Mouse (Mus musculus) forebrain, embryonic 16.5 days (tissue): Measurements from ENCODE around the gene Hbb-bh2. TPM values are rescaled to one million over a fixed set of nuclear protein-coding genes. Genes with fewer than 3 reads are reported as not detected.
"Not testable (repeated sequence)": the region's sequence is repeated elsewhere in the genome, so short reads cannot be mapped to it uniquely, and the experiment has no call there.

Experiments used
- ATAC-seq: fragments of 200-750 bp; cut with Nextera tagmentation; 2 replicates; pipeline ENCODE4 v1.8.0; 2017; ENCODE audit warnings: mild to moderate bottlenecking, moderate library complexity
- H3K27ac ChIP-seq: fragments of 300-500 bp; sonication (generic); 2 replicates; pipeline ENCODE4 v1.5.1; 2014; ENCODE audit warnings: low read length, control low read depth
- H3K27me3 ChIP-seq: fragments of 300-500 bp; sonication (generic); replicated peaks from 2 replicates; pipeline ENCODE4 v1.6.1; 2014; ENCODE audit warnings: low read length; ENCODE audit not compliant: control insufficient read depth, insufficient read depth
- H3K36me3 ChIP-seq: fragments of 300-500 bp; sonication (generic); 2 replicates; pipeline ENCODE4 v1.6.1; 2014; ENCODE audit not compliant: control insufficient read depth, insufficient read depth
- H3K4me1 ChIP-seq: fragments of 300-500 bp; sonication (generic); replicated peaks from 2 replicates; pipeline ENCODE4 v1.6.1; 2014; ENCODE audit warnings: low read length; ENCODE audit not compliant: control insufficient read depth, insufficient read depth
- H3K4me2 ChIP-seq: fragments of 300-500 bp; sonication (generic); 2 replicates; pipeline ENCODE4 v1.6.1; 2014; ENCODE audit warnings: mild to moderate bottlenecking, low read length, control low read depth
- H3K4me3 ChIP-seq: fragments of 300-500 bp; sonication (generic); replicated peaks from 2 replicates; pipeline ENCODE4 v1.5.1; 2014; ENCODE audit warnings: mild to moderate bottlenecking, low read length, control low read depth
- H3K9ac ChIP-seq: fragments of 300-500 bp; sonication (generic); replicated peaks from 2 replicates; pipeline ENCODE4 v1.6.1; 2014; ENCODE audit warnings: low read depth, low read length, control low read depth
- H3K9me3 ChIP-seq: fragments of 300-500 bp; sonication (generic); 2 replicates; pipeline ENCODE4 v1.6.1; 2016; ENCODE audit warnings: low read length; ENCODE audit not compliant: control insufficient read depth
- WGBS: fragments of 180-500 bp; shearing (Covaris S2); extraction: QIAGEN DNeasy Blood & Tissue Kit; methylation state at CpG from one replicate; pipeline ENCODE4 v1.1.7; 2014; 5-methylcytosine and 5-hydroxymethylcytosine counted together
- polyA plus RNA-seq: library from polyadenylated mRNA; unstranded; fragments of >200 nt; fragmentation: Nextera tagmentation; extraction: Ambion mirVana; gene quantifications from 2 replicates; pipeline ENCODE4 v1.2.1, GENCODE M21; 2015

The Hbb-bh2 gene
- polyA plus RNA-seq, 1 experiment from 2014 or later = not detected

DNA sequence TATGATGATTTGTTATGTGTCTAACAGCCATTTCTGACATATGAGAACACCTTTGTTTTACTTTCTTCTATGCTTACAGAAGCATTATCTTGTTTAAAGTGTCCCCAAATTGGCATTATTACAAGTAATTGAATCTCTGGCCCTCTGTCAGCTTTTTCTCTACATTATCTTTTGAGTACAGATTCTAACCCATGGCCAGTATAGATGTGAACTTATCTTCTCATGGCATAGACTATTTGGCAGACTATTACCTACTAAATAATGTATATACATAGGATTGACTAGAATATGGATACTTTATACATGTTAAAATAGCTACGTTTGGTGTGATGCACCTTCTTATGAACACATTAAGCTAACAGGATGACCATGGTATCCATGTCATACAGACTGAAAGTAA, 14.3 kb upstream of the Hbb-bh2 start:
- Histone ChIP-seq H3K27me3 (no peaks in the 10 kb centered on the region), H3K4me3 (no peak overlapping the region), H3K4me1 (no peaks in the 10 kb centered on the region), H3K4me2 (no peak overlapping the region), H3K27ac (no peak overlapping the region), H3K9ac (no peak overlapping the region), H3K36me3 (no peaks in the 10 kb centered on the region), H3K9me3 (no peaks in the 10 kb centered on the region)
- WGBS = 72% methylated on average over 1 of the region's 1 CpGs
- ATAC-seq = no peak

DNA sequence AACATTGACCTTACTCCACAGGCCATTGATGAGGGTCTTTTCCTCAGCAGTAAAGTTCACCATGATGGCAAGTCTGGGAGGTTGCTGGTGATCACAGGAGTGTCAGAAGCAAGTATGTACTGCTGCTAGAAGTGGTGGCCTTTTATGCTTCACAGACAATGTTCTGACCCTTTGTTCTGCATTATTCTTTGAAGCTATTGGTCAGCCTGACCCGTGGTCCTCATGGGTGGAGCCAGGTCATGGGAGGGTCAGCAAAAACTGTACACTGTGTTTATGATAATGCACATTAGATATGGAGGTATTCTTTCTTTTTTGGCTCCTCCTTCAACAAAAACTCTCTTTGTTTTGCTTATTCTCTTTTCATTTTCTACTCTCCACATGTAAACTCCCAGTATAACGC, 12.8 kb upstream of the Hbb-bh2 start, which contains the start of gene Hbb-y:
Gene Hbb-y, minus strand, starts transcription at position 127 of the 400 bp plus-strand sequence.
- ATAC-seq = no peak
- Histone ChIP-seq H3K27ac (no peak within 1 kb of the TSS), H3K36me3 (no peaks in the 10 kb centered on the region), H3K9me3 (no peaks in the 10 kb centered on the region), H3K4me3 (no peak within 1 kb of the TSS), H3K4me1 (no peaks in the 10 kb centered on the region), H3K9ac (no peak within 1 kb of the TSS), H3K27me3 (no peaks in the 10 kb centered on the region), H3K4me2 (no peak within 1 kb of the TSS)
- 78% methylated on average over 2 of the region's 2 CpGs for WGBS

DNA sequence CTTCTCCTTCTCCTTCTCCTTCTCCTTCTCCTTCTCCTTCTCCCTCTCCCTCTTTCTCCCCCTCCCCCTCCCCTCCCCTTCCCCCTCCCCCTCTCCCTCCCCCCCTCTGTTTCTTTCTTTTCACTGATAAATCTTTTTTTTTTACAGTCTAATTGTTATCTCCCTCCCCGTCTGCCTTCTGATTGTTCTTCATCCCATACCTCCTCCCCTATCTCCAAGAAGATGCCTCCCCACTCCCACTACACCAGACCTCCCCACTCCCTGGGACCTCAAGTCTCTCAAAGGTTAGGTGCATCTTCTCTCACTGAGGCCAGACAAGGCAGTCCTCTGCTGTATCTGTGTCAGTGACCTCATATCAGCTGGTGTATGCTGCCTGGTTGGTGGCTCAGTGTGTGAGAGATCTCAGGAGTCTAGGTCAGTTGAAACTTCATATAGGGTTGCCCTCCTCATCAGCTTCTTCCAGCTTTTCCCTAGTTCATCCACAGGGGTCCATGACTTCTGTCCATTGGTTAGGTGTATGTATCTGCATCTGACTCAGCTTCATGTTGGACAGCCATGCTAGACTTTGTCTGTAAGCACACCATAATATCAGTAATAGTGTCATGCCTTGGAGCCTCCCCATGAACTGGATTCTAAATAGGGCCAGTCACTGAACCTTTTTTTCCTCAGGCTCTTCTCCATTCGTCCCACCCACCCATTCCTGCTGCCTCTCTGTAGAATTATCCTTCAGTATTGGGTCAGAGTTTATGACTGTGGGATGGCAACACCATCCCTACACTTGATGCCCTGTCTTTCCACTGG, 4.4 kb upstream of the Hbb-bh2 start:
- no peak overlapping the region for H3K4me2 ChIP-seq
- no peak overlapping the region for H3K27ac ChIP-seq
- 34% methylated on average over 1 of the region's 2 CpGs for WGBS
- no peaks in the 10 kb centered on the region for H3K36me3 ChIP-seq
- H3K4me1 ChIP-seq = no peaks in the 10 kb centered on the region
- H3K27me3 ChIP-seq = no peaks in the 10 kb centered on the region
- no peak for ATAC-seq
- no peak overlapping the region for H3K4me3 ChIP-seq
- no peaks in the 10 kb centered on the region for H3K9me3 ChIP-seq
- no peak overlapping the region for H3K9ac ChIP-seq

DNA sequence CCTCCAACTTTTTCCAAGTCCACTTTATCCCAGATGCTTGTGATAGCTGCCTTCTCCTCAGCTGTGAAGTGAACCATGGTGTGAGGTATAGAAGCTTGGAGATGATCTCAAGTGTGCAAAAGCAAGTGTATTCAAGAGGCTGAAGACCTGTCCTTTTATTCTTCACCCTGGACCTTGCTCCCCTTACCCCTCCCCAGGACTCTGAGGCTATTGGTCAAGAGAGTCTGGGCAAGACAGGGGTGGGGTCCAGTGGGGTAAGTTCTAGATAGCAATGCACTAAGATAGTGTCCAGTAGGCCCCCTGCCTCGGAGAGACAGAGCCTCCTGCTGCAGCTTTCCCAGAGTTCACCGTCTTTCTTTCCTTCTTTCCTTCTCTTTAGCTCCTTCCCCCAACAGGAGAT, 2.7 kb upstream of the Hbb-bh2 start, which contains the start of gene Hbb-bh1:
Gene Hbb-bh1, minus strand, starts transcription at position 131 of the 400 bp plus-strand sequence.
- 83% methylated on average over 2 of the region's 2 CpGs for WGBS
- Histone ChIP-seq H3K36me3 (no peaks in the 10 kb centered on the region), H3K4me1 (no peaks in the 10 kb centered on the region), H3K4me2 (no peak within 1 kb of the TSS), H3K27me3 (no peaks in the 10 kb centered on the region), H3K9ac (no peak within 1 kb of the TSS), H3K27ac (no peak within 1 kb of the TSS), H3K9me3 (no peaks in the 10 kb centered on the region), H3K4me3 (no peak within 1 kb of the TSS)
- ATAC-seq = no peak

DNA sequence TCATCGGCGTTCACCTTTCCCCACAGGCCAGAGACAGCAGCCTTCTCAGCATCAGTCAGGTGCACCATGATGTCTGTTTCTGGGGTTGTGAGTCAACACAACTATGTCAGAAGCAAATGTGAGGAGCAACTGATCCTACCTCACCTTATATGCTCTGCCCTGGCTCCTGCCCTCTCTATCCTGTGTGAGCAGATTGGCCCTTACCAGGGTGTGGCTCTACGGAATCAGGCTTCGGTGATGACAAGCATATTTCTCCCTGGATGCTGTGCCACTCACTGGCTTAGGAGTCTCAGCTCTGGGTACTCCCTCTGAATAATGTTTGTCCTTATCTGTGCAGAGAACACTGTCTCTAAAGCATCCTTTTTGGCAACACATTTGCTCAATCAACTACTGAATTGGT, 12.5 kb downstream of the Hbb-bh2 start, which contains the start of gene Hbb-bs:
Gene Hbb-bs, minus strand, starts transcription at position 289 of the 400 bp plus-strand sequence.
- no peak within 1 kb of the TSS for H3K27ac ChIP-seq
- H3K4me3 ChIP-seq = no peak within 1 kb of the TSS
- no peaks in the 10 kb centered on the region for H3K4me1 ChIP-seq
- H3K36me3 ChIP-seq = no peaks in the 10 kb centered on the region
- H3K4me2 ChIP-seq = no peak within 1 kb of the TSS
- WGBS = 95% methylated on average over 4 of the region's 4 CpGs
- H3K9ac ChIP-seq = no peak within 1 kb of the TSS
- H3K27me3 ChIP-seq = no peaks in the 10 kb centered on the region
- H3K9me3 ChIP-seq = no peaks in the 10 kb centered on the region
- ATAC-seq = no peak

DNA sequence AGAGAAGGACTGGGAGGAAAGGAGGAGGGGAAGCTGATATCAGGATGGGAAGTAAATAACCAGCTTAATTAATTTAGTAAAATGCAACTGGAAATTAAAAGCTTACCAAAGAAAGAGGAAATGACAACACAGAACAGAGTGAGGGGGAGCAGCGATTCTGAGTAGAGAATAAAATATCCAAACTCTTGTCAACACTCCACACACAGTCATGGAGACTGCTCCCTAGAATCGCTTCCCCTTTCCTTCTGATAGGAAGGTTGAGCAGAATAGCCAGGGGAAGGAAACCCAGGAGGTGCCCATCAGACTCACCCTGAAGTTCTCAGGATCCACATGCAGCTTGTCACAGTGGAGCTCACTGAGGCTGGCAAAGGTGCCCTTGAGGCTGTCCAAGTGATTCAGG, 13.2 kb downstream of the Hbb-bh2 start:
- not testable (repeated sequence) for H3K9ac ChIP-seq, H3K4me2 ChIP-seq
- no CpG with 5 or more reads among the region's 2 CpGs for WGBS

DNA sequence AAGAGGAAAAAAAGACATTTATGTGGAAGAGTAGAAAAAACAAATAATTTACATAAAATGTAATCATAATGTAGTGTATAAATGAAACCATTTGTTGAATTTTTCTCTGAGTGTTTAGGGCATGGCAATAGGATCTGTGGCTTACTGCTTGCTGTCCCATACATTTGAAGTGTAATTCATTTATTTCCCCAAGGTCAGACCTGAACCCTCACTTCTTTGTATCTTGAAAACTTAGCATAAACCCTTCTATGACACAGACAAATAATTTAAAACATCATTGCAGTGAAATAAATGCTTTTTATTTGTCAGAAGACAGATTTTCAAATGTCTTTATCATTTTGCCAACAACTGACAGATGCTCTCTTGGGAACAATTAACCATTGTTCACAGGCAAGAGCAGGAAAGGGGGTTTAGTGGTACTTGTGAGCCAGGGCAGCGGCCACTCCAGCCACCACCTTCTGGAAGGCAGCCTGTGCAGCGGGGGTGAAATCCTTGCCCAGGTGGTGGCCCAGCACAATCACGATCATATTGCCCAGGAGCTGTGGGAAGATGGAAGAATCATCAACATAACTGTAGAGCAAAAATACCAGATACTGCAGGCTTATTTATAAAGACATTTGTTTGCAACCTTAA, 13.9 kb downstream of the Hbb-bh2 start:
- no peak overlapping the region for H3K9ac ChIP-seq
- ATAC-seq = no peak
- 62% methylated on average over 3 of the region's 3 CpGs for WGBS
- no peak overlapping the region for H3K4me3 ChIP-seq
- no peak overlapping the region for H3K4me2 ChIP-seq
- no peaks in the 10 kb centered on the region for H3K27me3 ChIP-seq
- no peaks in the 10 kb centered on the region for H3K9me3 ChIP-seq
- H3K36me3 ChIP-seq = no peaks in the 10 kb centered on the region
- H3K4me1 ChIP-seq = no peaks in the 10 kb centered on the region
- H3K27ac ChIP-seq = no peak overlapping the region

More for the DNA sequence above, 13.2 kb downstream of the Hbb-bh2 start:
- not testable (repeated sequence) for H3K36me3 ChIP-seq, H3K27me3 ChIP-seq, H3K4me1 ChIP-seq, H3K4me3 ChIP-seq, ATAC-seq, H3K9me3 ChIP-seq, H3K27ac ChIP-seq

DNA sequence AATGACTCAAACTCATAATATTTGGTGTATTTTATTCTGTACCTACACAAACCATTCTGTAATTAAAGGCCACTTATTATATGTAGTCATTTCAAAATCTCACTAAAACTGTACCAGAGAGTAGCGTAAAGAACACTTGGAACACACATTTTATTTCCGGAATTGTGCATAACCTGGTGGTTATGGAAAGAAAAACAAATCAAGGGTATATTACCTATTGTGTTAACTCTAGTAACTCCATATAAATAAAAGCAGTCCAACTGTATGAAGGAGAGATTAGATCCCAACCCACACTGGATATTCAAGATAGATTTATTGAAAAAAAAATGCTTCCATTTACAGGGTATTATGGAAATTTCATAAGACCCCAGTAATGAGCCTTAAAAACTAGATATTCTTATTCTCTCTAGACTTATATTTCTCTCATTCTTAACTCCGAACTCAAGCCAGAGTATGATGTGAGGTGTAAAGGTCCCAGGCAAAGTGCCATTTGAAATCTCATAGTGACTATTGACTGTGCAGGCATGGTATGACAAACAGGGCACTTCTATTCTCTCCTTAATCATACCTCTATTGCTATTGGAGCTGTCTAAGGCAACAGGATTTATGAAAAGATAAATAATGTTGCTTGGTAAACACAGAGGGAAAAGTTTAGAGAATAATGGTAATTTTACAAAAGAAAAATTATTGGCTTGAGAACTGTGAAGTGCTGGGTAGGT, 14.6 kb downstream of the Hbb-bh2 start:
- WGBS = 90% methylated on average over 3 of the region's 3 CpGs
- Histone ChIP-seq H3K27ac (no peak overlapping the region), H3K4me2 (no peak overlapping the region), H3K4me3 (no peak overlapping the region), H3K36me3 (no peaks in the 10 kb centered on the region), H3K27me3 (no peaks in the 10 kb centered on the region), H3K9ac (no peak overlapping the region), H3K4me1 (no peaks in the 10 kb centered on the region), H3K9me3 (no peaks in the 10 kb centered on the region)
- ATAC-seq = no peak

DNA sequence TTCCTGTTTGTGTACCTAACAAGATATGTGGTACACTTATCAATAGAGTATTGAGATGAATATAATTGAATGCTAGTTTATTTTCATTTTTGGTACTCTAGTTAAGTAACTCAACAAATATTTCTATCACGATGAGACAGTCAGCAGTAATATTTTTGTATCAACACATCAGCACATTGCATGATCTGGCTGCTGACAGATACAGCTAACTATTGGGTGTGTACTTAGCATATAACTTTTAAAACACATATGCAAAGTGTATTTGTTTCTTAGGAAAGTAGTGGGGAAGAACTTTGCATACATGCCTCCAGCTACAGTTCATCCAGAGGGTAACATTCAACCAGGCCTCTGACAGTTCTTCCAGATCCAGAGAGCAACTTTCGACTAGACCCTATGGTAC, 15.7 kb downstream of the Hbb-bh2 start:
- H3K4me2 ChIP-seq = no peak overlapping the region
- H3K4me3 ChIP-seq = no peak overlapping the region
- 82% methylated on average over 2 of the region's 2 CpGs for WGBS

More for the DNA sequence above, 15.7 kb downstream of the Hbb-bh2 start:
- no peaks in the 10 kb centered on the region for H3K27me3 ChIP-seq
- ATAC-seq = no peak
- H3K9me3 ChIP-seq = no peaks in the 10 kb centered on the region
- H3K9ac ChIP-seq = no peak overlapping the region
- H3K36me3 ChIP-seq = no peaks in the 10 kb centered on the region
- H3K27ac ChIP-seq = no peak overlapping the region
- no peaks in the 10 kb centered on the region for H3K4me1 ChIP-seq
